Mouse (Mus musculus) megakaryocyte, embryonic 14.5 days (primary cell): ENCODE measurements around the gene Kiss1. TPM values are rescaled to one million over a fixed set of nuclear protein-coding genes. Genes with fewer than 3 reads are reported as not detected.

Experiments
- H3K27me3 ChIP-seq: replicated peaks from 2 replicates; pipeline ENCODE3; 2012; ENCODE audit warnings: inconsistent platforms
- H3K36me3 ChIP-seq: replicated peaks from 2 replicates; pipeline ENCODE3; 2012; ENCODE audit warnings: low read length, inconsistent platforms, mixed read lengths
- H3K4me1 ChIP-seq: 2 replicates; pipeline ENCODE4 v1.6.1; 2012; ENCODE audit warnings: inconsistent platforms
- H3K4me3 ChIP-seq: replicated peaks from 2 replicates; pipeline ENCODE3; 2012; ENCODE audit warnings: moderate library complexity, mild to moderate bottlenecking, inconsistent platforms
- H3K9me3 ChIP-seq: 2 replicates; pipeline ENCODE4 v1.6.1; 2012; ENCODE audit warnings: inconsistent platforms
- FLI1 ChIP-seq: IDR thresholded peaks from 2 replicates; pipeline ENCODE4 v1.6.1; 2012; ENCODE audit warnings: low read length, inconsistent platforms, mixed read lengths
- GATA1 ChIP-seq: IDR thresholded peaks from 3 replicates; pipeline ENCODE4 v1.6.1; 2012; ENCODE audit warnings: mixed read lengths, low read length, inconsistent platforms, borderline replicate concordance
- polyA plus RNA-seq: library from polyadenylated mRNA; stranded (reverse); fragments of >175 nt; gene quantifications from 2 replicates; pipeline ENCODE4 v1.2.3, GENCODE M21; 2012; ENCODE audit warnings: low replicate concordance; ENCODE audit not compliant: insufficient read depth

The Kiss1 gene
- polyA plus RNA-seq, 1 experiment, result not detected

DNA sequence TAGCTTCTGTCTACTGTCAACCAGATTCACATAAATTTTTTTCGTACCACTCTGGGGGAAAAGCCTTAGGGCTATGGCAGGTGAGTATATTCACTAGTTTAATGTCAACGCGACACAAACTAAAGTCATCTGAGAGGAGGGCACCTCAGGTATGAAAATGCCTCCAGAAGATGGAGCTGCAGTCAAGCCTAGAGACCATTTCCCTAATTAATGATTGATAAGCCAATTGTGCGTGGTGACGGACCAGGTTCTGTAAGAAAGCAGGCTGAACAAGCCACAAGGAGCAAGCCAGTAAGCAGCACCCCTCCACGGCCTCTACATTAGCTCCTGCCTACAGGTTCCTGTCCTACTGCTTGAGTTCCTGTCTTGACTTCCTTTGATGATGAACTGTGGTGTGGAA lies 39.3 kb downstream of the Kiss1 start:
- TF ChIP-seq GATA1, result no peak
- TF ChIP-seq FLI1, result no peak
- Histone ChIP-seq H3K4me1 (peaks cover 15% of the 10 kb centered on the region), H3K36me3 (no peaks in the 10 kb centered on the region), H3K27me3 (peaks cover 96% of the 10 kb centered on the region), H3K4me3 (no peak overlapping the region), H3K9me3 (peaks cover 10% of the 10 kb centered on the region)

DNA sequence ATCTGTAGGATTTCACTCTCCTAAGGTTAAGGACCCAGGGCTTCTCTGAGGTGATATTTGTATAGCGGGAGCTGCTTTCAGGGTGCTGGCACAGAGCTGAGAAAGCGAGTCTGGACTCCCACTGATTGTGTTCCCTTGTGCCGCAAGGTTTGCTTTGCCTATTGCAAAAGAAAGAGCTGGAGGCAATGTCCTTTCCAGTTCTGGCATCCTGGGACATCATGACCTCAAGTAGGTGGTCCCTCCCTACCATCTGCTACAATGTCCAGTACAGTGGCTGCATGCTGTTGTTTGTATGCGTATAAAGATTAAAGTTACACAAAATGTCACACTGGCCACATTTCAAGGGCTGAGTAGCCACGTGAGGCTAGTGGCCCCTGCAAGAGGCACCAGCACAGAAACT lies 40.4 kb downstream of the Kiss1 start:
- H3K4me3 ChIP-seq, result no peak overlapping the region
- H3K9me3 ChIP-seq, result peaks cover 10% of the 10 kb centered on the region
- peaks cover 95% of the 10 kb centered on the region for H3K27me3 ChIP-seq
- no peak for TF ChIP-seq FLI1
- peaks cover 15% of the 10 kb centered on the region for H3K4me1 ChIP-seq
- H3K36me3 ChIP-seq, result no peaks in the 10 kb centered on the region

DNA sequence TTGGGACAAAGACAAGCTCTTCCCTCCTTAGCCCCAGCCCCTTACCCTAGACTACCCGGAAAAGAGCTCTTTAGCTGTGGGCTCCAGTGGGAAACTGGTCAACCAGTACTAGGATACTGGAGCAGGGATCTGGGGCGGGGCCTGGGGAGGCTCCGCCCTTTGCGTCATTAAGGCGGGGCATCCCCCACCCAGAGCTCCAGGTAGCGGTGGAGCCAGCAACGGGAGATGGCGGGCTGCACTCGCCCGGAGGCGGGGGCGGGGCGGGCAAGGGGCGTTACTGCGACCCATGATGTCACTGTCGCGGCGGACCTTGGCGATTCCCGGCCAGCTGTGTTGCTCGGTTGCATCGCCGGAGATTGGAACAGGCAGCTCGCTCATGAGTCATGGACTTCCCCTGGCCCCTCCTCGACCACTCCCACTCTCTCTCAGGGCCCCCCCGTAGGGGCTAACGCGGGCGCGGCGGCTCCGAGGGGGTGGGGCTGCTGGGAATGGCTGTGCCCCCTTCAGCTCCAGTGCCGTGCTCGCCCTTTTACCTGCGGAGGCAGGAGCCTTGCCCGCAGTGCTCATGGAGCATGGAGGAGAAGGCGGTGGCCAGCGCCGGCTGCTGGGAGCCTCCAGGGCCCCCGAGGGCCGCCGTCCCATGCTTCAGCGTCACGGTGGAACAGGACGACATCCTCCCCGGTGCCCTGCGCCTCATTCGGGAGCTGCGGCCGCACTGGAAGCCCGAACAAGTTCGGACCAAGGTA lies 41.8 kb downstream of the Kiss1 start, which contains the start of gene Etnk2:
Etnk2 (plus strand) TSS at position 297 of the 746 bp plus-strand sequence.
- Histone ChIP-seq H3K9me3 (peaks cover 10% of the 10 kb centered on the region), H3K36me3 (no peaks in the 10 kb centered on the region), H3K4me3 (peak within 1 kb of the TSS; percentile 91), H3K4me1 (peaks cover 25% of the 10 kb centered on the region), H3K27me3 (peaks cover 92% of the 10 kb centered on the region)
- TF ChIP-seq GATA1 (no peak), FLI1 (no peak)

DNA sequence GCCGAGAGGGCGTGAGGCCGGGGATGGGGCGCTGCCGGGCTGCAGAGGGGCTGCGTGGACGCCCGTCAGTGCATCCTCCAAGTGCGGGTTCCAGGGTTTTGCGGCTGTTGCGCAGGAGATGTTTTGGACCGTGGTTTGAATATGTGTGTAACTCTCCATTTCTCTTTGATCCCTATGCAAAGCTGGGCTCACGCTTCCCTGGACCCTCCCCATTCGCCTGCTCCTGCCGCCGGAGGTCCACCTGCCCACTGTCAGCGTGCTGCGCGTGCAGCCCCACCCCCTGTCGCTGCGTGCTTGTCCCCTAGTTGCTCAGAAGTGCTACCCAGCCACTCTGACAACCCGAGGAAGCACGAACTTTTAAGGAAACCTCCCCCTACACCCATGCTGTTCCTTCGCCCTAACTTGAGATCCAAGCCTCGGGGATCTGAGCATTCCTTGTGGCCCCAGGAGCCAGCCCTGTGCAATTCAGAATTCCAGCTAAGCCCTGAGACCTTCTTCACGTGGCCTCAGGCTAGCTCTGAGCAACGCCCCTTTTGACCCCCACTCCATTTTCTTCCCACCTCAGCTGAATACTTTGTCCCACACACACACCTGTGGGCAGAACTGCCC lies 42.5 kb downstream of the Kiss1 start:
- Histone ChIP-seq H3K27me3 (peaks cover 91% of the 10 kb centered on the region), H3K4me3 (peak overlapping the region; percentile 91), H3K9me3 (peaks cover 10% of the 10 kb centered on the region)

DNA sequence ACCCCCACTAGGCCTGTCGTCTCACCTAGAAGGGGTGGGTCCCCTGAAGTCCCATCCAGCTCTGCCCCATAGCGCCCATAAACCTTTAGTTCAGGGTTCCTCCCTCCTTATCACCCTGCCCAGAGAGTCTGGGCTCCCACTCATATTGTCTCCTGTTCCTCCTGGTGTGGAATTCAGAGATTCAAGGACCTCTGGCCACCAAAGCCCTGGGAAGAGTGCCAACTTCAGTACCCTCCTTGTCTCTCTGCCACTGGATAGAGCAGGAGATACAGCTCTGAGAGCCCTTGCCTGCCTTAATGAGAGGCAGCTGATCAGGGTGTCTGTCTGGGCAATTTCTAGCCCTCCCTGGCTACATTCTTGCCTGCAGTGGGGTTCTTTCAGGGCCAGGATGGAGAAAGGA lies 43.2 kb downstream of the Kiss1 start:
- H3K9me3 ChIP-seq, result peaks cover 10% of the 10 kb centered on the region
- TF ChIP-seq FLI1 (no peak), GATA1 (no peak)
- H3K4me1 ChIP-seq, result peaks cover 25% of the 10 kb centered on the region
- peaks cover 90% of the 10 kb centered on the region for H3K27me3 ChIP-seq
- no peaks in the 10 kb centered on the region for H3K36me3 ChIP-seq
- H3K4me3 ChIP-seq, result no peak overlapping the region

More for the DNA sequence above, 42.5 kb downstream of the Kiss1 start:
- Histone ChIP-seq H3K4me1 (peaks cover 25% of the 10 kb centered on the region), H3K36me3 (no peaks in the 10 kb centered on the region)
- TF ChIP-seq GATA1, result no peak
- TF ChIP-seq FLI1, result no peak

DNA sequence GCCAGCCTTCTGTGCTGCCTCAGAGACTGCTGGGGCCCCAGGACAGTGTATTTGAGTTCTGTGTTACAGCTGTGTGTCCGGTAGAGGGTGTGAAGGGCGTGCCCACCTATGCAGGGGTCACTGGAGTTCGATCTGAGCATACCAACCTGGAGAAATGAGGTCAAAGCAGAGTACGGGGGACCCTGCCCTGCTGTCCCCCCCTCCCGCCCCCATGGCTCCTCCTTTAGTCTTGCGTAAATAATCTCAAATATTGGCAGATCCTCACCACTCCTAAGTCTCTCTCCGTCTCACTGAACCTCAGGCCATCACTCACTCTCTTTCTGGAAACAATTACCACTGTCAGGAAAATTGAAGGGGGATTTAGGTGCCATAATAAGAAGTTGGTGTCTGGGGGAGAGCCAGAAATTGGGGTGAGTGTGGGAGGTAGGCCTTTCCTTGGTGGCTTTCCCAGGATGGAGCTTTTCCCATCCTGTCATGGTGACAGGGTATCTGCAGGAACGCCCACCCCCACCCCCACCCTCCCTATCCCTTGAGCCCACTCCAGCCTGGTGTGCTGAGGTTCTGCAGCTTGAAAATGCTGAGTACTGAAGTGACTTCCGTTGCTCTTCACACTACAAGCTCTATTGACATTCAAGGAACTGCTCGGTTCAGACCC lies 45.4 kb downstream of the Kiss1 start:
- peaks cover 25% of the 10 kb centered on the region for H3K4me1 ChIP-seq
- no peak overlapping the region for H3K4me3 ChIP-seq
- H3K9me3 ChIP-seq, result no peaks in the 10 kb centered on the region
- peaks cover 90% of the 10 kb centered on the region for H3K27me3 ChIP-seq
- TF ChIP-seq GATA1 (no peak), FLI1 (no peak)
- H3K36me3 ChIP-seq, result no peaks in the 10 kb centered on the region

DNA sequence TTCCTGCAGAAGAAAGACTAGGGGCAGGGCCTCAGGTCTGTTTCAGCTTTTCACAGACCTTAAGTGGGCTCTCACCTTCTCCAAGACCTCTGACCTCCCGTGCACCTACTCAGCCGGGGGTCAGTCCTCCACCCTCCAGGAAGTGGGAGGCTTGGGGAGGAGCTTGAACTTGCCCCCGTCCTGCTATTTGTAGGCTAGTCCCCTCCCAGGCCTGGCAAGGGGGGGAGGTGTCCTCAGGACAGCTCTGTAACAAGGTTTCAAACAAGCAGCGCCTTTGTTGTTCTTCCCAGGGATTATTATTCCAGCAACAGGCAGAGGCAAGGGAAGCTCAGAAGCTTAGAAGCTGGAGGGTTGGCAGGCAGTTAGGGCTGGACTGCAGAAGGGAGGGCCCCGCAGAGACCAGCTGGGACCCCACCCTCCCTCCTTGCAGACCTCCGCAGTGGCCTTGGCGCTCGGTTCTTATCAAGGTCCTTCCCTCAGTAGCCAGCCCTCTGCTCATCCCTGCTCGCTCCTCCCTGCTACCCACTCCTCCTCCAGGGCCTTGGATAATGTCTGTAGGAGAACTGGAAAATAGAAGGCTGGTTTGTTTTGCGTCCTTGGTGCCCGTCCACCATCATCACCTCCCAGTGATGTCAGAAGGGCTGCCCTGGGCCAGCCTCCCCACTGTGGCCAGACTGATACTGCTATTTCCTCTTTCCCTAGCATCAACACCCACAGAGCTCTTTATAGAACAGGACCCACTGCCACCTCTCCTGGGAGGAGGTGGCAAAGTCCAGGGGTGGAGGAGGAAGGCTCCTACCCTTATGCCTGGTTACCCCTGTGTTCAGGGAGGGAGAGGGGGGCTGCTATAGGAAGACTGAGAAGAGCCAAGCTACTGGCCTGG lies 46.2 kb downstream of the Kiss1 start:
- H3K27me3 ChIP-seq, result peaks cover 90% of the 10 kb centered on the region
- TF ChIP-seq GATA1 (no peak), FLI1 (no peak)

DNA sequence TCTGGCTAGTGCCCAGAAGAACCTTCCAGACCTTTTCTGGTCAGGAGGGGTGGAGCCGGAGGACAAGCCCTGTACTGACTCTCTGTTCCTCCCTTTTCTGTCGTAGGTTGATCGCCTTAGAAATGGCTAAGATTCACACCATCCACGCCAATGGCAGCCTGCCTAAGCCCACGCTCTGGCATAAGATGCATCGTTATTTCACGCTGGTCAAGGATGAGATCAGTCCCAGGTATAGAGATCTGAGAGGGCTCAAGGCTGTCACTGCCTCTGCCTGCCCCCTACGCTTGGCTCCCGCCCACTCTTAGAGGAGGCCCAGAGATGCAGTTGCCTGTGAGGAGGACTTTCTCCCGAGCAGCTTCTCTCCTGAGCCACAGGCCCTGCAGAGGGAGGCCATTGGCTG lies 47.0 kb downstream of the Kiss1 start:
- Histone ChIP-seq H3K4me1 (peaks cover 15% of the 10 kb centered on the region), H3K36me3 (no peaks in the 10 kb centered on the region), H3K9me3 (no peaks in the 10 kb centered on the region), H3K4me3 (no peak overlapping the region), H3K27me3 (peaks cover 89% of the 10 kb centered on the region)
- TF ChIP-seq GATA1 (no peak), FLI1 (no peak)

More for the DNA sequence above, 46.2 kb downstream of the Kiss1 start:
- no peaks in the 10 kb centered on the region for H3K9me3 ChIP-seq
- peaks cover 23% of the 10 kb centered on the region for H3K4me1 ChIP-seq
- H3K36me3 ChIP-seq, result no peaks in the 10 kb centered on the region
- H3K4me3 ChIP-seq, result no peak overlapping the region

DNA sequence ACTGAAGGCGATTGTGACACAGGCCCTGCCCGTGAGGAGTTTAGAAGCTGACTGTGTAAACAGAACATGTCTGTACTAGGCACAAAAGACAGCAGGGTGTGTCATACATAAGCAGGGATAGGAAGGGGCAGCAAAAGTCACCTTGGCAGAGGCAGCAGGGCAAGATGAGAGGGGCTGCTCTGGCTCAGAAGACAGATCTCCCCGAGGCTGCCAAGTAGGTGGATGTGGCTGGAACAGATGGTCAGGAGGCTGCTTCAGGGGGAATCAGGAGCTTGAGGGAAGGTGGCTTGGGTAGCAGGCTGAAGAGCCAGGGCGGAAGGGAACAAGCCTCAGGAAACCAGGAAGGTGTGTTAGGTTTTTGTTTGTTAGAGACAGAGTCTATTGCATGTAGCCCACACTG lies 48.7 kb downstream of the Kiss1 start:
- Histone ChIP-seq H3K4me1 (peaks cover 9% of the 10 kb centered on the region), H3K9me3 (no peaks in the 10 kb centered on the region), H3K36me3 (no peaks in the 10 kb centered on the region), H3K27me3 (peaks cover 85% of the 10 kb centered on the region), H3K4me3 (no peak overlapping the region)
- no peak for TF ChIP-seq GATA1
- no peak for TF ChIP-seq FLI1

DNA sequence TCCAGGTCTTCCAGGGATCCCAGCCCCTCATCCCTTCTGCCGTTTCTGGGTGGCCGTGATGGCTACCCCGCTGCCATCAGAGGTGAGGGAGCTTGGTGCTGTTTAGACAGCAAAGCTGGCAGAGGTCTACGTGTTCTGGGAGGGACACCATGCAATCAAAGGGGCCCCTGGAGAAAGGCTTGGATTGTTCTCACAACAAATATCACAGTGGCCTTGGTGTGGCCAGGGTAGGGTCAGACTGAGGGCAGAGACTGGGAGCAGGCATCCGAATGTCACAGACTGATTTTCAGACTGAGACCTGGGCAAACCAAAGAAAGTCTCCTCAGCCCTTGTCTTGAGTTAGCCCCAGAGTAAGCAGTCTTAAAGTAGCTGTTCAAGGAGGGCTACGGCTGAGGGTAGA lies 49.8 kb downstream of the Kiss1 start:
- no peak for TF ChIP-seq GATA1
- no peak for TF ChIP-seq FLI1
- Histone ChIP-seq H3K4me1 (peaks cover 9% of the 10 kb centered on the region), H3K9me3 (no peaks in the 10 kb centered on the region), H3K27me3 (peaks cover 83% of the 10 kb centered on the region), H3K4me3 (no peak overlapping the region), H3K36me3 (no peaks in the 10 kb centered on the region)
